Mouse (Mus musculus) cerebellum, adult 2 months (tissue): ENCODE results near the gene Mfap5.

Source experiments
- CTCF ChIP-seq: fragments of 200-500 bp; IDR thresholded peaks from 2 replicates; pipeline ENCODE4 v1.5.1; 2011; ENCODE audit warnings: low read depth, mild to moderate bottlenecking, control low read depth, low read length, moderate library complexity, borderline replicate concordance; ENCODE audit not compliant: insufficient read depth
- POLR2A ChIP-seq: fragments of 200-500 bp; IDR thresholded peaks from 2 replicates; pipeline ENCODE4 v1.6.1; 2011; ENCODE audit warnings: low read length, control low read depth, borderline replicate concordance; ENCODE audit not compliant: insufficient read depth

DNA sequence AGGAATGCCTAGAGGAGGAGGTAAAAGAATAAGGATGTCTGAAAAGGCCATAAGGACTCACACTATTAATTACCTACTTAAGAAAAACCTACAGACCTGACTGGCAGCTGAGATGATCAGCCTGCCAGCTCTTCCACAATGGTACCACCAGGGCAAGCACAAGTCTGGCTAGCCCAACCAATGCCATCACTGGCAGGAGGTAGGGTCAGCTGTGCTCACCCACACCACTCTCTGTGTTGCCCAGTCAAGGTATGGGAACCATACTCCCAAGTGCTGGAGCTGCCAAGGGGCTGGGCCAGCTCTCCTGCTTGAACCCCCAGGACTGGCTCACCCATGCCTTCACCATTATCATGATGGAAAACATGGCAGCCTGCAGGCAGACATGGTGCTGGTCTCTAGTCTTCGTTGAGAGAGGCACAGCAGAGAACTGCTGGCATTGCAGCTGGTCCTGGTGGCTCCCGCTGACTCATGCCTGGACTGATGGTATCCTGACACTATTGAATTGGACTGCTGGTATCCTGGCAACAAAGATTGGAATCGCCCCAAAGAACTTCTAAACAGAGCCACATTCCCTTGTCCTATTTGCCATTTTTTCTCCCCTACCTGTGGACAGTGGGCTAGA lies 39.4 kb upstream of the Mfap5 start:
- TF ChIP-seq CTCF (no peak), POLR2A (no peak)
